Mouse (Mus musculus) forebrain, embryonic 14.5 days (tissue): ENCODE measurements at regions not wholly inside any gene's neighbourhood (a gene's known extent, or its start where the extent isn't known, plus 50 kb on each side); places are given as distances from the start of the nearest gene placed in this dataset.

Source experiments
- ATAC-seq: fragments of 200-750 bp; cut with Nextera tagmentation; 2 replicates; pipeline ENCODE4 v1.8.0; 2017; ENCODE audit warnings: mild to moderate bottlenecking, moderate library complexity
- DNase-seq: peaks from one replicate; pipeline ENCODE4 v3.0.0-alpha.2; 2015; ENCODE audit warnings: low spot score
- H3K27ac ChIP-seq: fragments of 300-500 bp; sonication (generic); 2 replicates; pipeline ENCODE4 v1.5.1; 2014; ENCODE audit warnings: low read depth, mild to moderate bottlenecking, control low read depth, low read length, moderate library complexity
- H3K27me3 ChIP-seq: fragments of 300-500 bp; sonication (generic); replicated peaks from 2 replicates; pipeline ENCODE4 v1.6.1; 2014; ENCODE audit warnings: low read length, control low read depth, mixed read lengths; ENCODE audit not compliant: control insufficient read depth, insufficient read depth
- H3K36me3 ChIP-seq: fragments of 300-500 bp; sonication (generic); 2 replicates; pipeline ENCODE4 v1.6.1; 2014; ENCODE audit warnings: low read length, control low read depth; ENCODE audit not compliant: control insufficient read depth, insufficient read depth
- H3K4me1 ChIP-seq: fragments of 300-500 bp; sonication (generic); 2 replicates; pipeline ENCODE4 v1.6.1; 2014; ENCODE audit warnings: antibody characterized with exemption, low read length, control low read depth; ENCODE audit not compliant: control insufficient read depth, insufficient read depth
- H3K4me2 ChIP-seq: fragments of 300-500 bp; sonication (generic); 2 replicates; pipeline ENCODE4 v1.6.1; 2014; ENCODE audit warnings: mild to moderate bottlenecking, control low read depth, low read length
- H3K4me3 ChIP-seq: fragments of 300-500 bp; sonication (generic); 2 replicates; pipeline ENCODE4 v1.5.1; 2014; ENCODE audit warnings: low read depth, low read length, control low read depth
- H3K9ac ChIP-seq: fragments of 300-500 bp; sonication (generic); 2 replicates; pipeline ENCODE4 v1.6.1; 2014; ENCODE audit warnings: mild to moderate bottlenecking, low read length, control low read depth, moderate library complexity
- H3K9me3 ChIP-seq: fragments of 300-500 bp; sonication (generic); replicated peaks from 2 replicates; pipeline ENCODE4 v1.6.1; 2016; ENCODE audit warnings: low read length, control low read depth, mixed read lengths; ENCODE audit not compliant: control insufficient read depth
- WGBS: fragments of 180-500 bp; shearing (Covaris S2); extraction: QIAGEN DNeasy Blood & Tissue Kit; methylation state at CpG from one replicate; pipeline ENCODE4 v1.1.7; 2014; 5-methylcytosine and 5-hydroxymethylcytosine counted together

GRCm38 (mm10) chr5:46348448-46348847 lies 491.0 kb upstream of the Lcorl start:
- no peak overlapping the region for H3K4me3 ChIP-seq
- no peaks in the 10 kb centered on the region for H3K36me3 ChIP-seq
- no peaks in the 10 kb centered on the region for H3K4me1 ChIP-seq
- H3K4me2 ChIP-seq, result no peak overlapping the region
- no peak for DNase-seq
- H3K9me3 ChIP-seq, result no peaks in the 10 kb centered on the region
- WGBS, result 44% methylated on average over 5 of the region's 5 CpGs
- ATAC-seq, result no peak
- H3K27ac ChIP-seq, result no peak overlapping the region
- no peak overlapping the region for H3K9ac ChIP-seq
- H3K27me3 ChIP-seq, result no peaks in the 10 kb centered on the region

DNA sequence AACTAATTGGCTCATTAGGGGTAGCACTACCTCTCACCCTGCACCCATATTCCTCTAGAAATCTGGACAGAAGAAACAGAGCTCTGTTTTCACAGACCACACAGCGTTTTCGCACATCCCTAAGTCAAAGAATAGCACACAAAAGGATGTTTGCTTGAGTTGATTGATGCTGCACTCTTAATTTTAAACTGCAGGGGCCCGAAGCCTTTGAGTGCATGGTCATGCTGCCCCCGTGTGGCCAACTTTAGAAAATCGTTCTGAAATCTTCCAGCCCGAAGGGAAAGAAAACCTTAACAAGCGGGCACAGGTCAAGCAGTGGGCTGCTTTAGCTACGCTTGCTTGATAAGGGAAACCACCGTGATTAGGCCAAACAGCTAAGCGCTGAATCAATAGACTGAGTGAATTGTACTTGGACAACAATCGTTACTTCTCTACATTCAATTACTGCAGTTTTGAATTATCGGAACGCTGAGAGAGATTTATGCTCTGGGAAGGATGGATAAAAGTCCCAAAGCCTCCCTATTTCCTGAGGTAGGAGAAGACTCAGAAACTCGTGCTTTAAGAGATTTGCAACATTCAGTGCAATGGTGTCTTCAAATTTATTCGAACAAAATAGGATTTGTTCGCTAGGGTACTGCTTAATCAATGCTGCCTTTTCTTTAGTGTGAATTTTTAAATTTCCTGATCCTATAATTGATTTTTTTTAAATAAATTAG lies 490.1 kb upstream of the Lcorl start:
- H3K27me3 ChIP-seq, result no peaks in the 10 kb centered on the region
- H3K4me1 ChIP-seq, result no peaks in the 10 kb centered on the region
- H3K9ac ChIP-seq, result peak overlapping the region; percentile 4; the same call in 1 of the 2 replicates
- peak overlapping the region; percentile 34 for H3K4me2 ChIP-seq
- no peaks in the 10 kb centered on the region for H3K36me3 ChIP-seq
- H3K27ac ChIP-seq, result no peak overlapping the region
- no peaks in the 10 kb centered on the region for H3K9me3 ChIP-seq
- H3K4me3 ChIP-seq, result no peak overlapping the region
- ATAC-seq (peak; percentile 94), DNase-seq (peak; percentile 93)
- 13% methylated on average over 16 of the region's 16 CpGs for WGBS

DNA sequence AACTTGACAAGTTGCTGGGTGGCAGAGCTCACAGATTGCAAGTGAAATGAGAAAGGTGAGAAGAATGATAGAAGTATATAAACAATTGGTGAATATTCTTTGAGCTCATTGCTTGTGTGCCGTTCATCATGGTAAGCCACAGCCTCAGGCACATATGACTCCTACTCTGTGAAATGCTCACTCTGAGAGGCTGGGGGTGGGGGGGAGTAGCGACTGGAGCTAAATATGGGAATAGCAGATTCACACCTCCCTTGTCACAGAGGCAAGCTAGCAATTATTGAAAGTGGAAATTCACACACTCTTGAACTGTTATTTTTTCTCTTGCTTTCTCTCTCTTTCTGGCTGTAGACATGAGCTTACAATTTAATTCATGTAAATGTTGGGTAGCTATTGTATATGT lies 481.0 kb upstream of the Lcorl start:
- H3K27ac ChIP-seq, result no peak overlapping the region
- H3K9me3 ChIP-seq, result no peaks in the 10 kb centered on the region
- 81% methylated on average over 2 of the region's 2 CpGs for WGBS
- no peaks in the 10 kb centered on the region for H3K27me3 ChIP-seq
- no peak overlapping the region for H3K4me2 ChIP-seq
- H3K36me3 ChIP-seq, result no peaks in the 10 kb centered on the region
- DNase-seq (no peak), ATAC-seq (no peak)
- no peaks in the 10 kb centered on the region for H3K4me1 ChIP-seq
- H3K4me3 ChIP-seq, result no peak overlapping the region
- no peak overlapping the region for H3K9ac ChIP-seq

- DNase-seq, result peak; percentile 25
- ATAC-seq, result no peak
- WGBS, result 63% methylated on average over 1 of the region's 1 CpGs
Measured at GRCm38 (mm10) chr5:46330880-46331279, 473.5 kb upstream of the Lcorl start.

More at GRCm38 (mm10) chr5:46330880-46331279, 473.5 kb upstream of the Lcorl start:
- Histone ChIP-seq H3K27ac (no peak overlapping the region), H3K9ac (no peak overlapping the region), H3K9me3 (no peaks in the 10 kb centered on the region), H3K36me3 (no peaks in the 10 kb centered on the region), H3K4me1 (no peaks in the 10 kb centered on the region), H3K4me3 (no peak overlapping the region), H3K4me2 (no peak overlapping the region), H3K27me3 (no peaks in the 10 kb centered on the region)
